ENCODE assay signal across 8 mouse cellular contexts in the genomic region with DNA sequence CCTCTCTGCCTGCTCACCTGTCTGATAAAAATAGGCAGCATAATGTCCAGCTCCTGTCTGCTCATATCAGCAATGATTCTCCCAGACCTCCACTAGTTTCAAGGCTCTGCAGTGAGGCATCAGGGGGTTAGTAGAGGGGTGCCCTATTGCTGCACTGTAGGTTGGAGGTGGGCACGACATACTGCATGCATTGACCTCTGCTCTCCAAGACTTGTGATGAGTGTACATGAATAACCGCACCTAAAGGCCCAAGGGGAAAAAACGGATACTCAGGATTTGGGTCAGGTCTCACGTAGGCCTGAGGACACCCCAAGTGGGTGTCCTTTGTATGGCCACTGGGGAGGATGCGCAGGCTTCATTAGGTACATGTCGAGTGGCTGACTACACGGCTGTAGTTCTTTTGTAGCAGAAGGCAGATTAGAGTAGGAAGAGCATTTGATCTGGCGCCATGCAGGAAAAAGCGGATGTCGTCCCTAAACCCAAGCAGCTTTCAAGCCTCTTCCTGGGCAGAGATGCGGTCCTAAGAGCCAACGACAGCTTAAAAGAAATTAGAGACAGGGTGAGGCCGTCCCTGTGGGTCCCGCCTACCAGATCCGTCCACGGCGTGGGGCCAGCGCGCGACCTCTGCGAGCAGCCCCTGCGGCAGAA. TPM values are rescaled to one million over a fixed set of nuclear protein-coding genes. Genes with fewer than 3 reads are reported as not detected.
DNase-seq lines count a peak whose midpoint lies in the region; ATAC-seq and TF ChIP-seq lines count a peak whose summit lies in the region.

No protein-coding gene starts in this region.

- no peak for ATAC-seq in heart, embryonic 13.5 days (ENCODE audit: extremely low read depth, insufficient number of reproducible peaks, low FRiP score, low TSS enrichment)
- peak; percentile 21 for ATAC-seq in forebrain, embryonic 14.5 days
- ATAC-seq in liver, embryonic 16.5 days (ENCODE audit: low read depth): no peak

- no peaks in the 10 kb centered on the region for H3K27me3 ChIP-seq in heart, embryonic 13.5 days (replicated peaks)
- H3K27me3 ChIP-seq in forebrain, embryonic 14.5 days (replicated peaks; ENCODE audit: control insufficient read depth, insufficient read depth, low read length): no peaks in the 10 kb centered on the region
- no peaks in the 10 kb centered on the region for H3K27me3 ChIP-seq in liver, embryonic 16.5 days (ENCODE audit: control insufficient read depth, insufficient read depth, low read depth, low read length)

- peak overlapping the region; percentile 70 for H3K4me2 ChIP-seq in heart, embryonic 13.5 days
- H3K4me2 ChIP-seq in forebrain, embryonic 14.5 days (ENCODE audit: low read length): peak overlapping the region; percentile 54
- H3K4me2 ChIP-seq in liver, embryonic 16.5 days (ENCODE audit: low read depth, low read length): peak overlapping the region; percentile 94

- H3K9me3 ChIP-seq in heart, embryonic 13.5 days: no peaks in the 10 kb centered on the region
- H3K9me3 ChIP-seq in ES-E14 (ENCODE audit: control insufficient read depth, insufficient read depth, low read depth, low read length): no peaks in the 10 kb centered on the region
- no peaks in the 10 kb centered on the region for H3K9me3 ChIP-seq in forebrain, embryonic 14.5 days (replicated peaks; ENCODE audit: control insufficient read depth, low read length)
- H3K9me3 ChIP-seq in liver, embryonic 16.5 days (replicated peaks; ENCODE audit: control insufficient read depth, low read length): no peaks in the 10 kb centered on the region

- WGBS in heart, embryonic 13.5 days: 3% methylated on average over 22 of the region's 22 CpGs
- WGBS in forebrain, embryonic 14.5 days: 2% methylated on average over 21 of the region's 22 CpGs
- 7% methylated on average over 20 of the region's 22 CpGs for WGBS in liver, embryonic 16.5 days (ENCODE audit: insufficient replicate concordance)

- DNase-seq in heart, postnatal 4 days: no peak
- DNase-seq in ES-E14 (ENCODE audit: low read depth, low spot score): no peak
- no peak for DNase-seq in forebrain, embryonic 14.5 days (ENCODE audit: low spot score)
- no peak for DNase-seq in layer of hippocampus, adult 11-12 months (ENCODE audit: low spot score)
- no peak for DNase-seq in cerebellum, postnatal 14 days
- no peak for DNase-seq in layer of hippocampus, adult 8-10 months (ENCODE audit: low spot score in 2 of 2)

- peak overlapping the region; percentile 97 for H3K4me3 ChIP-seq in heart, embryonic 13.5 days
- H3K4me3 ChIP-seq in ES-E14 (ENCODE audit: insufficient read depth in 1 of 2, low read depth in 1 of 2, low read length in 2 of 2, poor library complexity in 1 of 2, severe bottlenecking in 1 of 2): peak overlapping the region; percentile 75 to 79
- H3K4me3 ChIP-seq in forebrain, embryonic 14.5 days (ENCODE audit: low read depth, low read length): peak overlapping the region; percentile 85
- peak overlapping the region; percentile 88 for H3K4me3 ChIP-seq in liver, embryonic 16.5 days (ENCODE audit: low read depth, low read length)

- H3K9ac ChIP-seq in heart, embryonic 13.5 days: peak overlapping the region; percentile 79
- H3K9ac ChIP-seq in ES-E14 (ENCODE audit: insufficient read depth, low read depth, low read length, poor library complexity, severe bottlenecking): peak overlapping the region; percentile 88
- H3K9ac ChIP-seq in forebrain, embryonic 14.5 days (ENCODE audit: low read length): peak overlapping the region; percentile 58
- H3K9ac ChIP-seq in liver, embryonic 16.5 days (ENCODE audit: low read depth, low read length): peak overlapping the region; percentile 75

- in situ Hi-C loops in ES-E14 (cut with MboI; ENCODE audit: low sequenced_read_pairs in 2 of 2, unreplicated experiment in 2 of 2): no loop called here

- H3K4me1 ChIP-seq in heart, embryonic 13.5 days: peaks cover 54% of the 10 kb centered on the region
- H3K4me1 ChIP-seq in ES-E14 (ENCODE audit: control insufficient read depth in 2 of 2, insufficient read depth in 2 of 2, low read length in 2 of 2, poor library complexity in 1 of 2): peaks cover 6 to 9% of the 10 kb centered on the region in 2 experiments; a peak in 3 of 4 replicates
- H3K4me1 ChIP-seq in forebrain, embryonic 14.5 days (ENCODE audit: control insufficient read depth, insufficient read depth, low read length): peaks cover 9% of the 10 kb centered on the region
- H3K4me1 ChIP-seq in liver, embryonic 16.5 days (ENCODE audit: control insufficient read depth, low read depth, low read length): peaks cover 75% of the 10 kb centered on the region

- H3K27ac ChIP-seq in heart, embryonic 13.5 days (replicated peaks): peak overlapping the region; percentile 87
- H3K27ac ChIP-seq in ES-E14 (ENCODE audit: insufficient read depth, low read depth, low read length, poor library complexity, severe bottlenecking): no peak overlapping the region
- peak overlapping the region; percentile 15 for H3K27ac ChIP-seq in forebrain, embryonic 14.5 days (ENCODE audit: low read depth, low read length)
- peak overlapping the region; percentile 89 for H3K27ac ChIP-seq in liver, embryonic 16.5 days (ENCODE audit: low read length)

- H3K36me3 ChIP-seq in heart, embryonic 13.5 days: peaks cover 23% of the 10 kb centered on the region
- peaks cover 16% of the 10 kb centered on the region for H3K36me3 ChIP-seq in ES-E14 (ENCODE audit: control insufficient read depth, insufficient read depth, low read length, poor library complexity, severe bottlenecking)
- peaks cover 23% of the 10 kb centered on the region for H3K36me3 ChIP-seq in forebrain, embryonic 14.5 days (ENCODE audit: control insufficient read depth, insufficient read depth, low read length)
- H3K36me3 ChIP-seq in liver, embryonic 16.5 days (ENCODE audit: control insufficient read depth, insufficient read depth): peaks cover 22% of the 10 kb centered on the region

TF ChIP-seq in ES-E14, 5 proteins besides CTCF, POLR2A, EP300 and RAD21:
- TF ChIP-seq ZNF384 (IDR thresholded peaks at IDR 0.05; ENCODE audit: low read depth, low read length) (no peak), HCFC1 (IDR thresholded peaks at IDR 0.05; ENCODE audit: borderline replicate concordance, insufficient read depth, low read length) (no peak), CHD2 (IDR thresholded peaks at IDR 0.05; ENCODE audit: low read depth, low read length) (no peak), MAFK (IDR thresholded peaks at IDR 0.05; ENCODE audit: insufficient read depth, low read depth, low read length) (no peak), ZC3H11A (IDR thresholded peaks at IDR 0.05; ENCODE audit: borderline replicate concordance, low read depth, low read length) (no peak)

RNA-seq across cellular contexts. Expression of gene Klf11, which starts 0.5 kb away (rescaled TPM):
- polyA plus RNA-seq in heart, embryonic 13.5 days (2015; fragmentation: Nextera tagmentation; extraction: Ambion mirVana): 16.8 and 17.5 TPM in 2 replicates
- 10 to 100 TPM; 32.6 to 35.8 TPM for total RNA-seq in heart, postnatal 4 days (2021)
- 7.3 and 9.7 TPM in 2 replicates for total RNA-seq in ES-E14 (2012; rRNA removed)
- 14.8 and 17.0 TPM in 2 replicates for polyA plus RNA-seq in forebrain, embryonic 14.5 days (2014; fragmentation: Nextera tagmentation; extraction: Ambion mirVana)
- polyA plus RNA-seq in liver, embryonic 16.5 days (2015; fragmentation: Nextera tagmentation; extraction: Ambion mirVana): 9.3 and 9.7 TPM in 2 replicates
- 1 to 10 TPM; 4.5 to 5.6 (median 5.2) TPM for total RNA-seq in layer of hippocampus, adult 8-10 months (2022)

RNA-seq across cellular contexts. Expression of gene Cys1, which starts 31.1 kb away (rescaled TPM):
- polyA plus RNA-seq in heart, embryonic 13.5 days (2015; fragmentation: Nextera tagmentation; extraction: Ambion mirVana): 0.56 and 1.2 TPM in 2 replicates
- 1 to 10 TPM; 2.8 to 3.4 TPM for total RNA-seq in heart, postnatal 4 days (2021)
- total RNA-seq in ES-E14 (2012; rRNA removed): not detected in 2 replicates
- polyA plus RNA-seq in forebrain, embryonic 14.5 days (2014; fragmentation: Nextera tagmentation; extraction: Ambion mirVana): 1.2 and 1.7 TPM in 2 replicates
- polyA plus RNA-seq in liver, embryonic 16.5 days (2015; fragmentation: Nextera tagmentation; extraction: Ambion mirVana): 0.37 and 0.67 TPM in 2 replicates
- total RNA-seq in layer of hippocampus, adult 8-10 months (2022): 10 to 100 TPM; 13.5 to 35.1 (median 25.8) TPM

RNA-seq across cellular contexts. Expression of gene Rrm2, which starts 57.5 kb away (rescaled TPM):
- polyA plus RNA-seq in heart, embryonic 13.5 days (2015; fragmentation: Nextera tagmentation; extraction: Ambion mirVana): 248 and 263 TPM in 2 replicates
- total RNA-seq in heart, postnatal 4 days (2021): 100 to 1,000 TPM; 166 to 174 TPM
- total RNA-seq in ES-E14 (2012; rRNA removed): 98.6 and 112 TPM in 2 replicates
- 136 and 139 TPM in 2 replicates for polyA plus RNA-seq in forebrain, embryonic 14.5 days (2014; fragmentation: Nextera tagmentation; extraction: Ambion mirVana)
- polyA plus RNA-seq in liver, embryonic 16.5 days (2015; fragmentation: Nextera tagmentation; extraction: Ambion mirVana): 418 and 451 TPM in 2 replicates
- 1 to 10 TPM; 1.3 to 2.2 (median 1.4) TPM for total RNA-seq in layer of hippocampus, adult 8-10 months (2022)

Comparison
In these comparisons a context has a peak if more than half of its experiments do, and no peak if none do; other contexts are left out.
1. RNA of gene Rrm2, which starts 57.5 kb away (total RNA-seq): 166 to 174 TPM in heart, postnatal 4 days and 98.6 to 112 TPM in ES-E14; 1.3 to 2.2 TPM in layer of hippocampus, adult 8-10 months; every median in the first group is over 10 times any median in the second.
2. Peak in every context shown above with its lines, with median percentiles within 50 percentile points of each other: H3K4me2 ChIP-seq, H3K4me3 ChIP-seq and H3K9ac ChIP-seq.